Mouse (Mus musculus): Measurements from ENCODE around the gene Arl10. TPM values are rescaled to one million over a fixed set of nuclear protein-coding genes. Genes with fewer than 3 reads are reported as not detected.

Gene Arl10
- polyA plus RNA-seq, 1 experiment from 2014 or later, result 35.8 TPM

Other genes starting within 250 kb of the Arl10 start
- gene Cplx2, start 203.7 kb upstream of the Arl10 start, polyA plus RNA-seq (2016; fragmentation: Nextera tagmentation; extraction: Ambion mirVana), result 6.7 and 10.2 TPM in 2 replicates
- gene Thoc3, start 106.2 kb upstream of the Arl10 start, polyA plus RNA-seq (2016; fragmentation: Nextera tagmentation; extraction: Ambion mirVana), result 165 and 185 TPM in 2 replicates
- 14.3 and 15.0 TPM in 2 replicates for gene Simc1, start 71.2 kb upstream of the Arl10 start, polyA plus RNA-seq (2016; fragmentation: Nextera tagmentation; extraction: Ambion mirVana)
- 228 and 273 TPM in 2 replicates for gene 4833439L19Rik, start 9.6 kb upstream of the Arl10 start, polyA plus RNA-seq (2016; fragmentation: Nextera tagmentation; extraction: Ambion mirVana)
- gene Nop16, start 15.1 kb downstream of the Arl10 start, polyA plus RNA-seq (2016; fragmentation: Nextera tagmentation; extraction: Ambion mirVana), result 80.8 and 101 TPM in 2 replicates
- 163 and 174 TPM in 2 replicates for gene Higd2a, start 15.2 kb downstream of the Arl10 start, polyA plus RNA-seq (2016; fragmentation: Nextera tagmentation; extraction: Ambion mirVana)
- gene Cltb, start 36.3 kb downstream of the Arl10 start, polyA plus RNA-seq (2016; fragmentation: Nextera tagmentation; extraction: Ambion mirVana), result 21.4 and 35.4 TPM in 2 replicates
- 86.3 and 86.4 TPM in 2 replicates for gene Faf2, start 46.8 kb downstream of the Arl10 start, polyA plus RNA-seq (2016; fragmentation: Nextera tagmentation; extraction: Ambion mirVana)
- 106 and 127 TPM in 2 replicates for gene Rnf44, start 118.9 kb downstream of the Arl10 start, polyA plus RNA-seq (2016; fragmentation: Nextera tagmentation; extraction: Ambion mirVana)
- 0.07 and 0.15 TPM in 2 replicates for gene Cdhr2, start 126.4 kb downstream of the Arl10 start, polyA plus RNA-seq (2016; fragmentation: Nextera tagmentation; extraction: Ambion mirVana)
- gene Gprin1, start 174.9 kb downstream of the Arl10 start, polyA plus RNA-seq (2016; fragmentation: Nextera tagmentation; extraction: Ambion mirVana), result 1.2 and 2.5 TPM in 2 replicates
- 2.3 and 2.4 TPM in 2 replicates for gene Sncb, start 191.6 kb downstream of the Arl10 start, polyA plus RNA-seq (2016; fragmentation: Nextera tagmentation; extraction: Ambion mirVana)
- not detected in 2 replicates for gene Eif4e1b, start 209.0 kb downstream of the Arl10 start, polyA plus RNA-seq (2016; fragmentation: Nextera tagmentation; extraction: Ambion mirVana)
- 12.3 and 26.5 TPM in 2 replicates for gene Tspan17, start 214.4 kb downstream of the Arl10 start, polyA plus RNA-seq (2016; fragmentation: Nextera tagmentation; extraction: Ambion mirVana)

Data from hindbrain, embryonic 10.5 days (tissue).